Mouse (Mus musculus): ENCODE data around the gene Olfr1394.
"Not testable (repeated sequence)": the region's sequence is repeated elsewhere in the genome, so short reads cannot be mapped to it uniquely, and the experiment has no call there.

Gene Olfr1394

DNA sequence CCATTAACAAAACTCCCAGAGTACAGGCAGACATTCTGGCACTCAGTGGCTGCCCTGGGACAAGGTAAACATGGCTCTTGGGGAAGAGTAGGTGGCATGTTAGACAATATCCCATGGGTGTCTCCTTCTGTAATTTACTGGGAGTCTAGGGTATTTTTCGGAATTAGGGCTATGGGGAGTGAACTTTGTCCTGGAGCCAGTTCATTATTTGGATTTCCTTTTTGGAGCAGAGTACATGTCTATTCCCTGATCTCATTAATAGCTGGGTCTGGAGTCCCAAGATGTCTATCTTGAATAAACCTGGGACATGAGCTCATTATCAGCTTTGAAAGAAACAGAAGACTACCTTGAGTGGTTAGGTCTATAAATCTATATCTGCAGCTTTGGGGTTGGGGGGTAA, at the start of gene Olfr1394:
Olfr1394 (plus strand) TSS at position 301 of the 400 bp plus-strand sequence.
- DNase-seq, result no peak

- DNase-seq, result no peak
These were observed 48.4 kb upstream of the Olfr1394 start for GRCm38 (mm10) chr11:49105752-49106151.

- DNase-seq, result no peak
These were observed 46.3 kb upstream of the Olfr1394 start for GRCm38 (mm10) chr11:49107650-49108537.

DNA sequence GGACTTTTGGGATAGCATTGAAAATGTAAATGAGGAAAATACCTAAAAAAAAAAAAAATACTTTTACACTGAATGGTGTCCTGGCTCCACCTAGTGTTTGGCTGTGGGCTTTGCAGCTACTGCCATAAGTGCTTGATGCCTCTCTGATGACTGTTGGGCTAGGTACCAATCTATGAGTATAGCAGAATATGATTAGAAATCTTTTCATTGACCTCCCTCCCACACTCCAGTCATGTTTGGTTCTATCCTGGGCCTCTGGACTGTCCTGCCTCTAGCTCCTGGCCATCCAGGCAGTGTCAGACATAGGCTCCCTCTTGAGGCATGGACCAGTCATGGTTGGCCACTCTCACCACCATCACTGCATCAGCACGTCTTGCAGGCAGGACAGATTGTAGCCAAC, 45.3 kb upstream of the Olfr1394 start:
- no peak for DNase-seq

GRCm38 (mm10) chr11:49111000-49111399, 43.2 kb upstream of the Olfr1394 start:
- DNase-seq, result no peak

DNA sequence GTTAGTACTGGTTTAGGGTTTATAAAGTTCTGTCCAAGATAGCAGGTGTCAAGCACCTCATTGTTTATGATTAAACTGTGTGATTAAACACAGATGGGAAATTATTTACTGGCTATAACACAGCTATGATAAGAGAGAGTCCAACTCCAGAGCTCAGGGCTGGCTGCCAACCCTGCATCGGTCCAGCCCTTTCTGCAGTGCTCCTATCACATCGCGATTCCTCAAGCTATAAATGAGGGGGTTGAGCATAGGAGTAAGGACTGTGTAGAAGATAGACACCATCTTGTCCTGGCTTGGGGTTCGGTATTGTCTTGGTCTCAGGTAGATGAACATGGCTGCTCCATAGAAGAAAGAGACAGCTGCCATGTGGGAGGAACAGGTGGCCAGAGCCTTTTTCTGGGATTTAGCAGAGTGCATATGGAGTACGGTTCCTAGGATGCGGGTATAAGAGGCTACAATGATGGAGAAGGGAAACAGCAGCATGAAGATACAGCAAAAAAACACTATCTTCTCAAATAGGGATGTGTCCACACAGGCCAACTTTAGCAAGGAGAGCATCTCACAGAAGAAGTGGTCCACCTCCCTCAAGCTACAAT, 41.5 kb upstream of the Olfr1394 start:
- DNase-seq, result peak; percentile 47

DNA sequence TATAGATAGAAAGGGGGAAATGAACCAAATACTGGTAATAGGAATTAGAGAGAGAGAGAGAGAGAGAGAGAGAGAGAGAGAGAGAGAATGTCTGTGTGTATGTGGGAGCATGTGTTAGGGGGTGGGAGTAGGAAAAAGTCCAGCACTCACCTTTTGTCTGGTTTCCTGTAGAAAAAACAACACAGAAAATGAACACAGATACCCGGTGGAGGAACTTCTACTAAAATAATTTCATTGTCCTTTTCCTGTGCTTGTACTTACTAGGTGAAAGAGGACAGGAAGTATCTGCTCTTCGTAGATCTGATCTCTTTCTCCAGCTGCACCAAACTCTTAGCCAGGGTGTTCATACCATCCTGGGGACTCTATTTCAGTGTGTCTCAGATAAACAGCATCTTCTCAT, 40.0 kb upstream of the Olfr1394 start:
- DNase-seq, result no peak

DNA sequence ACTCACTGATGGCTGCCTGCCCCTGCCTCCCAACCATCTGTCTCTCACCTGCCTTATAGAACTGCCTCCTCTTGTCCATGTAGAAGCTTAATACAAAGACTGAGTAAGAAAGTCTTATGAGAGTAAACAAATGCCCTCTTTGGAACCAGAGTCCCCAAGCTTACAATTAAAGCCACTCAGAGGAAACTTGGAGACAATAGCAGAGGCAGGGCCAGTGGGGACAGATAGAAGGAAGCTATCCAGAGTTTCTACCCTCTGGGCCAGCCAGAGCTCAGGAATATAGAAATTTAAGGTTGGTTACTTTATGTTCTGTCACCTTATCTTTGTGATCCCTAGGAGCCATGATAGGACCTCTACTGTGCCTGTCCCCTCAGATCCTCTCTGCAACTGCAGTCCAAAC, 39.4 kb upstream of the Olfr1394 start, which contains the start of gene Olfr1396:
Olfr1396 (minus strand) TSS at position 101 of the 400 bp plus-strand sequence.
- DNase-seq, result no peak

DNA sequence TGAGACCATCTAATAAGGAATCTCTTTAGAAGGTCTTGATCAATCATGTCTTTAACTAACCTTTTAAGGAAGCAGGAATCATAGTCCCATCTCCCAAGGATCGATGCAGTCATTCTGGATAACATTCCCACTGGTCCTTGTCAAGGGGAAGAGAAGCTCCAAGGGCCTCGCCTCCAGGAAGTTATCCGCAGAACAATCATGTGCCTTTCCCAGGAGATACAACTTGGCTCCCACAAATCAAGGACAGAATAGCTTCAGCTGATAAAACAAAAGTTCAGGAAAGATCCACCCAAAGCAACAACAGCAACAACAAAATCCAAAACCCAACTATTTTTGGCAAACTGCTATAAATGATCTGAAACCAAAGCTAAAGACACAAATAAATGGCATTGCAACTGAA, 34.5 kb upstream of the Olfr1394 start:
- DNase-seq, result no peak

- no peak for DNase-seq
These were observed 30.0 kb upstream of the Olfr1394 start for GRCm38 (mm10) chr11:49124169-49124568.

- DNase-seq, result no peak
These were observed 12.2 kb upstream of the Olfr1394 start, which contains the start of gene Olfr1395 for GRCm38 (mm10) chr11:49141974-49142373. Gene Olfr1395 (plus strand): TSS chr11:49142274.

GRCm38 (mm10) chr11:49156821-49157814, 2.9 kb downstream of the Olfr1394 start:
- no peak for DNase-seq

GRCm38 (mm10) chr11:49168839-49169611, 14.8 kb downstream of the Olfr1394 start:
- peak; percentile 47 for DNase-seq

DNA sequence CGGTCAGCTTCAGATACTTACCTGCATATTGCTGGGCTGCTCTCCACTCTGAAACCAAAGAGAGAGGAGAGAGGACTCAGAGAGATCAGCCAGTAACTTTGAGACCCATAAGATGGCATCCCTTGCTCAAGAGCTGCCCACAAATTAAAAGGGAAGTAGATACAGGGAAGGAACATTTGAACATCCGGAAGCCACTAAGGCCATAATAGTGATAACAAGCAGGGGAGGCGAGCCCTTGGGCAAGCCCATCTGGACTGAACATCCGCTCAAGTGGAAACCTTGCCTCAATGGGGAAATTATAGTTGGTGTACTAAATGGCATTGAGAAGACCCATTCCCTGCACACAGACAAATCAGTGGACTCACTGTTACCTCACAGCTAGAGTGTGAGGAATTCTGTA, 16.4 kb downstream of the Olfr1394 start:
- no peak for DNase-seq

DNA sequence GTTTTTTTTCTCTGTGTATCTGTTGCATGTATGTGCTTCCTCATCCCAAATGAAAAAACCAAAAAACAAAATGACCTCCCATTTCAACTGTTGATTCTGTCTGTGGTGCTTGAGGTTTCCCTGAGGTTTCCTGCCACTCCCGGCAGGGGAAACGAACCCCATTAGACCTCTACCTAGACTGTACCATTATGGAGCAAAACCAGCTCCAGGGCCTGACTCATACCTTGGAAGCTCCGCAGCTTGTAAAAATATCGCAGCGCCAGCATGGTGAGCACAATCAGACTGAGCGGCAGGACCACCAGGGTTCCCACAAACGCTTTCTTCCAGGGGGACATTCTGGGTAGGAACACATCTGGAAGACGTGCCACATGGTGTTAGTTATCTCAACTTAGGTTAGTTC, 21.2 kb downstream of the Olfr1394 start:
- DNase-seq, result no peak

DNA sequence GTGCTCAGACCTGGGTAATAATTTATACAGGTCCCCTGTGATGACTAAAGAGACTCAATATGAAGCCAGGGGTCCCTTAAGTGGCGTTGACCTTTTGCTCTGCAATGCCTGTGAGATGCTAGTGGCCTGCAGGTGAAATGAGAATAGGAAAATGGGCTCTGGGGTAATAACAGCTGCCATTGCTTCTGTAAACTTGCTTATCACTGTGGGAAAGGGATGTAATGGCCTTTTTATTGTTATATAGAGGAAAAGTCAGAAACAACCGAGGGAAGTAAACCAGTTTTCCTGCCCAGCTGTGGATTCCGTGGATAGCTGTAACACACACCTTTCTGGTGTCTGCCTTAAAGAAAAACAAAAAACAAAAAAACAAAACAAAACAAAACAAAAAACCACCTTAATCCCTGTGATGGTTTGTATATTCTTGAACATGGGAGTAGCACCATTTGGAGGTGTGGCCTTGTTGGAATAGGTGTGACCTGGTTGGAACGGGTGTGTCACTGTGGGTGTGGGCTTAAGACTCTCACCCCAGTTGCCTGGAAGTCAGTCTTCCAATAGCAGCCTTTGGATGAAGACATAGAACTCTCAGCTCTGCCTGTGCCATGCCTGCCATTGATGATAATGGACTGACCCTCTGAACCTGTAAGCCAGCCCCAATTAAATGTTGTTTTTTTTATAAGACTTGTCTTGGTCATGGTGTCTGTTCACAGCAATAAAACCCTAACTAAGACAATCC, 22.0 kb downstream of the Olfr1394 start:
- not testable (repeated sequence) for DNase-seq

DNA sequence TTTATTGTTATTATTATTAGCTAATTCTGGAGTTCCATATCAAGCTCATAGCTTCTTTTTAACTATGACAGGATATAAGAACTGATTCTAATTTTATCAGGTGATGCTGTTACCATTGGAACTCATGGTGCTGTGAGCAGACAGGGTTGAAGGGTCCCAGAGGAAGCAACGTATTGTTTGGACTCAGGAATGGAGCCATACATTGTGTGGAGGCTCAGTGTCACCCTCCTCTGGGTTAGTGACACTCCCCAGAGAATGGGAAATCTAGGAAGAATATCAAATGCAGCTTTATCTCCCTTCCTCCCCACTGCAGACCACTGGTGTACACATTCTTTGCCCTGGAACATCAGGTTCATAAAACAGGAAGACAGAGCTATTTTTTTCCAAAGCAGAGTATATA, 29.0 kb downstream of the Olfr1394 start:
- DNase-seq, result no peak

DNA sequence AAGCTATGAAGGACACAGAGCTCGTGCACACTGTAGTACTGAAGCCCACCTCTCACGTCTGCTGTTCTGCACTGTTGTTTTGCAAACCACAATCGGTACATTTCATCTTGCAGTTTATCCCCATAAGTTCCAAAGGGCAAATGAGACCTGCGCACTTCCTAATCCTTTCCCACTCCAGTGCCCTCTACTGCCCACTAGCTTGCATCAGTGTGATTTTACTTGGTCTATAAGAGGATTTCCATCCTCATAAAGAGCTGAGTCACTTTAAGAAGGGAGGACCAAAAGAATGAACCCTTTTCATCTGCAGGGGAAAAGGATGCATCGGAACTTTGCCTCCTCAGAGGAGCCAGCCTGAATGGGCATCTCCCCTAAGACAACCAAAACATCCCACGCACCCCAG, 32.3 kb downstream of the Olfr1394 start:
- no peak for DNase-seq

DNA sequence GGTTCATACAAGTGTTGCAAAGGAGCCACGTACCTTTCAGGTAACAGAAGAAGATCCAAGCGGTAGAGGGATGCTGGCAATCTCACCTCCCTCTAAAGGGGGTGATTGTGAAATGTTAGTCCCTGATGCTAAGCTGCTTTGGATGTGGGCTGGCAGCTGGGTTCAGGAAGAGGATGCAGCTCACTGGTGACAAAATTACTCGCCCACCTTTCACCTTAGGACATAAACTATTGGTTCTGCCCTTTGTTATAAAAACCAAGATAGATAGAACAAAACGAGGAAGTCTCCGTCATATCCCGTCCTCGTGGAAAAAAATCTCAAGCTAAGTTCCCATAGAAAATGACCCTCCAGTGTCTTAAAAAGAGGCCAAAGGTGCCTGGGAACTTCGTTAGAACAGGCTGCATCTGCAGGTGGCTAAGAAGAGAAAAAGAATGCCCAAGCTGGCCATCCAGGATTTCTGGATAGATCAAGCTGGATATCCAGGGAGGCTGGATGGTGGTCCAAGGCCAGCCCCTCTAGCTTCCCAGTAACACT, 32.8 kb downstream of the Olfr1394 start, which contains the start of gene Btnl9:
Btnl9 (minus strand) TSS at position 205 of the 534 bp plus-strand sequence.
- no peak for DNase-seq

GRCm38 (mm10) chr11:49187701-49188100, 33.5 kb downstream of the Olfr1394 start:
- DNase-seq, result no peak

DNA sequence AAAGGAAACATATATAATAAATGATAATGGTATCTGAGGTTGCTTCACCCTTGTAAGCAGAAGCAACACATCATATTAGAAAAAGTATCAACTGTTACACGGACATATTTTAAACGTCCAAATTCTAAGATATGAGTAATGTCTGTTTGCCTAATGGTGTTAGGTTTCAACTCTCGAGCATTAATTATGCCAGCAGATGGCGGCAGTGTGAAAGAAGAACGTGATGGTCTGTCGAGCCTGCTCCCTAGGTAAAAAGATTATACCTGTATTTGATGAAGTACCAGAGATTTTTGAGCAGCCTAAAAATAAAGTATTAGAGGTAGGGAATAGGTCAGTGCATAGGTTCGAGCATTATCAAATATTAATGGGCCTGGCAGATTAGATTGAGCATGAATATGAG, 35.6 kb downstream of the Olfr1394 start:
- DNase-seq, result peak; percentile 40
